Mouse (Mus musculus) heart, embryonic 12.5 days (tissue): Measurements from ENCODE around the gene Zfp202. TPM values are rescaled to one million over a fixed set of nuclear protein-coding genes. Genes with fewer than 3 reads are reported as not detected.
"Not testable (repeated sequence)": the region's sequence is repeated elsewhere in the genome, so short reads cannot be mapped to it uniquely, and the experiment has no call there.

Experiments used
- ATAC-seq: fragments of 200-750 bp; cut with Nextera tagmentation; 2 replicates; pipeline ENCODE4 v1.8.0; 2017; ENCODE audit warnings: moderate TSS enrichment, moderate library complexity; ENCODE audit not compliant: insufficient number of reproducible peaks, low FRiP score
- H3K27ac ChIP-seq: fragments of 300-500 bp; sonication (generic); 2 replicates; pipeline ENCODE4 v1.5.1; 2016; ENCODE audit warnings: mild to moderate bottlenecking, moderate library complexity; ENCODE audit not compliant: poor library complexity, severe bottlenecking
- H3K27me3 ChIP-seq: fragments of 300-500 bp; sonication (generic); replicated peaks from 2 replicates; pipeline ENCODE4 v1.6.1; 2016; ENCODE audit warnings: mild to moderate bottlenecking, moderate library complexity
- H3K36me3 ChIP-seq: fragments of 300-500 bp; sonication (generic); 2 replicates; pipeline ENCODE4 v1.6.1; 2016; ENCODE audit warnings: mild to moderate bottlenecking, moderate library complexity
- H3K4me1 ChIP-seq: fragments of 300-500 bp; sonication (generic); replicated peaks from 2 replicates; pipeline ENCODE4 v1.6.1; 2016; ENCODE audit warnings: mild to moderate bottlenecking
- H3K4me2 ChIP-seq: fragments of 300-500 bp; sonication (generic); 2 replicates; pipeline ENCODE4 v1.6.1; 2016; ENCODE audit warnings: mild to moderate bottlenecking, moderate library complexity
- H3K4me3 ChIP-seq: fragments of 300-500 bp; sonication (generic); 2 replicates; pipeline ENCODE4 v1.5.1; 2016; ENCODE audit warnings: mild to moderate bottlenecking
- H3K9ac ChIP-seq: fragments of 300-500 bp; sonication (generic); 2 replicates; pipeline ENCODE4 v1.6.1; 2016; ENCODE audit warnings: mild to moderate bottlenecking, moderate library complexity
- H3K9me3 ChIP-seq: fragments of 300-500 bp; sonication (generic); replicated peaks from 2 replicates; pipeline ENCODE4 v1.6.1; 2016; ENCODE audit warnings: mild to moderate bottlenecking, moderate library complexity
- WGBS: fragments of 180-500 bp; shearing (Covaris S2); methylation state at CpG from one replicate; pipeline ENCODE4 v1.1.7; 2016; 5-methylcytosine and 5-hydroxymethylcytosine counted together
- polyA plus RNA-seq: library from polyadenylated mRNA; unstranded; fragments of >200 nt; fragmentation: Nextera tagmentation; extraction: Ambion mirVana; gene quantifications from 2 replicates; pipeline ENCODE4 v1.2.1, GENCODE M21; 2016

Gene Zfp202
- 4.2 and 4.8 TPM in 2 replicates for polyA plus RNA-seq

DNA sequence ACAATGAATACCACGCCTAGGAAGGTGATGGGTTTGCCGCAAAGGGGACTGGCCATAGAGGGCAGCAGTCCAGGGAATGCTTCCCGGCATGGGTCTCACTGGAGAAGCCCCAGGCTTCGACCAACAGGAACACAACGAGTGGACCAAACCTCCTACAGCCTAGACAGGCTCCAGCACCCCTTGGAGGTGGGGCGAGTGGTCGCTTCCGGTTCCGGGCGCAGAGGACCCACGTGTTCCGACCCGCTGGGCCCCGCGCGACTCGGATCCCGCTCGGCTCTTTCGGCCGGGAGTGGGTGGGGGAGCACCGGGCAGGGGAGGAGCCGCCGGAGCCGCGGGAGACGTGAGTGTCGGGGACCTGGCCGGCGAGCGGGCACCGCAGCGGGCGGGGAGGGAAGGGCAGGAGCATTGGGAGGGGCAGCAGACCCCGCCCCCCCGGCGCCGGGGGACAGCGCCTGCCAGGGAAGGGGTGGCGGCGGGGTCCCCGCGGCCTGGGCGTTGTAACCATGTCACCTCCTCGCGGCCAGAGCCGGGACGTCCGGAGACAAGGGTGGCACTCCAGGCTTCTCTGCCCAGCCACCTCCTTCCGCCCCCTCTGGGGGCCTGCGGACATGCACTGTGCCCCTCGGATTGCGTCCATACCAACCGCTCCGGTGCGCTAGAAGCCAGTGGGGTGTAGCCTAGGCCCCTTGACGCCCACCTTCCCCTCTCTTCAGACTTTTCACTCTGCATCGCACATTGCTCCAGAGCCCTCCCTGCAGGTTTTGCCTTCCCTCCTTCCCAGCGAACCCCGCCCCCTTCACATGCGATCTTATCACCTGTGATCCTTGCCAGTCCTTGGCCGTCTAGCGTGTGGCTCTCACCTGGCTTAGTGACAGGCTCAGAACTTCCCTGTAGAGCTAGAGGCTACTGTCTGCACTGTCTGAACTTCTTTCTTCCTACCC is at the start of gene Zfp202:
Zfp202 (plus strand) TSS at position 219 of the 941 bp plus-strand sequence.
- Histone ChIP-seq H3K36me3 (no peaks in the 10 kb centered on the region; the same call in 1 of the 2 replicates), H3K4me3 (peak within 1 kb of the TSS; percentile 89), H3K27me3 (no peaks in the 10 kb centered on the region), H3K27ac (peak within 1 kb of the TSS; percentile 63; the same call in 1 of the 2 replicates), H3K9me3 (no peaks in the 10 kb centered on the region), H3K9ac (peak within 1 kb of the TSS; percentile 88), H3K4me2 (peak within 1 kb of the TSS; percentile 93), H3K4me1 (peaks cover 13% of the 10 kb centered on the region)
- ATAC-seq: peak; percentile 94
- under 1% methylated on average over 51 of the region's 63 CpGs for WGBS

DNA sequence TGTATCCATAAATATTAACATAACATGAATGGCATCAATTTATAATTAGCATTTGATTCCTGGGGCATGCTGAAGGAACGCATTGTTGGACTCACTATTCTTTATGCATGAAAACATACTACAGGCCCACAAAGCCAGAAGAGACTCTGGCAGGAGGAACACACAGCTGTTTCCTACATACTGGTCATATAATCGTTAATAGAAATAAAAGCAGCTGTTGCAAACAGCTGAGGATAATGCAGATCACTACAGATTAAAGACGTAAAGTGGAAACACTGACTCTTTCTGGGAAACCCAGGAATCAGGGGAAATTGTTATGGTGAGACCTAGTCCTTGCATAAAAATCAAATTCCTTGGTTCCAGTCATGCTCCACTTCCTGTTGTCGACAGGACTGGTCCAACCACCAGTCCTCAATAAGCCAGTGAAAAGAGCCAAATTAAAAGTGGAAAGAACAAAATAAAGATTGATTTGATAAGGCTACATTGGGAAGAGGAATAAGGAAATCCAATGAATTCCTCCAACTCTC is 36.9 kb upstream of the Zfp202 start:
- H3K4me3 ChIP-seq: no peak overlapping the region
- H3K9ac ChIP-seq: no peak overlapping the region
- no peaks in the 10 kb centered on the region for H3K27me3 ChIP-seq
- no peaks in the 10 kb centered on the region for H3K9me3 ChIP-seq
- no peaks in the 10 kb centered on the region for H3K4me1 ChIP-seq
- WGBS: 75% methylated on average over 4 of the region's 4 CpGs
- no peak overlapping the region for H3K27ac ChIP-seq
- no peak overlapping the region for H3K4me2 ChIP-seq
- no peaks in the 10 kb centered on the region for H3K36me3 ChIP-seq
- no peak for ATAC-seq

DNA sequence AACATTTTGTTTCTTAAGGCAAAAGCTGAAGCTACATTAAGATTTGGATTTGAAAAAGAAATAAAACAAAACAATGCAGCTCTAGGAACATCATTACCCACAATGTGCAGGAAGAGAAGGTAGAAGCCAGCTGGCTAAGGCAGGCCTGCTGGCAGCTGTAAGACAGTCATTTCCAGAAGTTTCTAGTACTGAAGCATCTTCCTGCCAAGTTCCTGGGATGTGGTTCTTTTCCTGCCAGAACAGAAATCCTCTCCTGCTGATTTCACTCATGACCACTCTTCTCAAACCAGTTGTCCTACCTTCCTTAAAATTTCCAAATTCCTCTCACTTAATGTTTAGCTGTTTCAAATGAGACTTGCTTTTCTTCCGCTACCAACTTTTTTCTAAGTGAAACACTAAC is 25.7 kb upstream of the Zfp202 start:
- no peaks in the 10 kb centered on the region for H3K27me3 ChIP-seq
- ATAC-seq: no peak
- no peaks in the 10 kb centered on the region for H3K4me1 ChIP-seq
- no peaks in the 10 kb centered on the region for H3K9me3 ChIP-seq
- H3K9ac ChIP-seq: no peak overlapping the region
- H3K27ac ChIP-seq: no peak overlapping the region
- WGBS: 92% methylated on average over 1 of the region's 1 CpGs
- no peaks in the 10 kb centered on the region for H3K36me3 ChIP-seq
- H3K4me3 ChIP-seq: no peak overlapping the region
- no peak overlapping the region for H3K4me2 ChIP-seq

DNA sequence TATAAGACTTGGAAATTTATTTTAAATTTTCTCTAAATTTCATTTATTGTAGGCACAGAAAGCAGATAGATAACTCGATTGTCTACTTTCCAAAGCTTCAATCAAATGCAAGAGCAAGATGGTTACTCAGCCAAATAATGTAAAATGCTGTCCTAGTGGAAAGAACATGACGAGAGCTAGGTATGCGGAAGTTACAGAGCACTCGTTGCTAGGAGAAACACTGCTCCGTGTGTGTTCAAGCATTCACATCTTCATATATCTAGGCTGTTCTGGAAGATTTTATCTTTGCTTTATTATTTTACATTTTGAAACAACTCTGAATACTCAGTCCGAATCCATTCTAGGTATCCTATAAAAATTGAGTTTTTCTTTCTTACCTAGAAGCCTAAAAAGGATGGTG is 15.1 kb upstream of the Zfp202 start:
- no peak overlapping the region for H3K4me2 ChIP-seq
- no peaks in the 10 kb centered on the region for H3K27me3 ChIP-seq
- no peaks in the 10 kb centered on the region for H3K36me3 ChIP-seq
- 81% methylated on average over 6 of the region's 6 CpGs for WGBS
- no peak overlapping the region for H3K4me3 ChIP-seq
- no peak overlapping the region for H3K27ac ChIP-seq
- no peaks in the 10 kb centered on the region for H3K4me1 ChIP-seq
- no peak for ATAC-seq
- H3K9me3 ChIP-seq: no peaks in the 10 kb centered on the region
- H3K9ac ChIP-seq: no peak overlapping the region

DNA sequence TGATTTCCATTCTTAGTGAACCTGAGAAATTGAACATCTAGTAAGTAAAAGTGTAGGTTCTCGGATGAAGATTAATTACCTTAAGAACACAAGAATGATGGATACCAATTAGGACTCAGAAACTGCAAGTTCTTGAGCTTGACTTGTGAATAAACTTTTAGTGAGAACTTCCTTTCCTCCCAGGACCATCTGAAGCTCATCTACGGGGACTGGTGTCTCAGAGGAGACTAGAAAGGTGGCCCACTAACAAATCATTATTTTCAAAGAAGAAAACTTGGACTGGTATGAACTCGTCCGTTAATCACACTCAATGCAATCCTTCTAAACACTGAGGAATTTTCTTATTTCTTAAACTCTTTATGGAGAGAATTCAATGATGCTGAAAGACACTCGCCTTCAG is 11.5 kb upstream of the Zfp202 start, which contains the start of gene Olfr986:
Olfr986 (plus strand) TSS at position 301 of the 400 bp plus-strand sequence.
- no peak for ATAC-seq
- H3K27ac ChIP-seq: no peak within 1 kb of the TSS

DNA sequence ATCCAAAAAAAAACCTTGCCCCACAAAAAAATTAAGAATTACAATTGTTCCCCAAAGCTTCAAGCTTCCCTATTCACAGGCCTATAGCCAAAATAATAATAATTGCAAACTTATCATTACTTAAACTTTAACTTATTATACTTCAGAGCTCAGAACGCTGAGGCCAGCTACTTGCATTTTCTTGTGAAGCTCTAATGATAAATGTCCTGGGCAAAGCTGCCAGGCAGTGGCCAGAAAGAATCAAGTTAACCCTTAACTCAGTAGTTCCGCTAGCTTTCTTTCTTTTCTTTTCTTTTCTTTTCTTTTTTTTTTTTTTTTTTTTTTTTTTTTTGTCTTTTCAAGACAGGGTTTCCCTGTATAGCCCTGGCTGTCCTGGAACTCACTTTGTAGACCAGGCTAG is 7.0 kb upstream of the Zfp202 start:
- not testable (repeated sequence) for H3K27me3 ChIP-seq, H3K4me1 ChIP-seq, ATAC-seq, H3K36me3 ChIP-seq, H3K4me2 ChIP-seq, H3K4me3 ChIP-seq, H3K9me3 ChIP-seq, H3K27ac ChIP-seq, H3K9ac ChIP-seq
- 72% methylated on average over 2 of the region's 2 CpGs for WGBS

More for the DNA sequence above, 11.5 kb upstream of the Zfp202 start, which contains the start of gene Olfr986:
- Histone ChIP-seq H3K4me2 (no peak within 1 kb of the TSS), H3K9me3 (no peaks in the 10 kb centered on the region), H3K4me1 (no peaks in the 10 kb centered on the region), H3K4me3 (no peak within 1 kb of the TSS), H3K36me3 (no peaks in the 10 kb centered on the region), H3K27me3 (no peaks in the 10 kb centered on the region), H3K9ac (no peak within 1 kb of the TSS)
- WGBS: 87% methylated on average over 5 of the region's 5 CpGs

DNA sequence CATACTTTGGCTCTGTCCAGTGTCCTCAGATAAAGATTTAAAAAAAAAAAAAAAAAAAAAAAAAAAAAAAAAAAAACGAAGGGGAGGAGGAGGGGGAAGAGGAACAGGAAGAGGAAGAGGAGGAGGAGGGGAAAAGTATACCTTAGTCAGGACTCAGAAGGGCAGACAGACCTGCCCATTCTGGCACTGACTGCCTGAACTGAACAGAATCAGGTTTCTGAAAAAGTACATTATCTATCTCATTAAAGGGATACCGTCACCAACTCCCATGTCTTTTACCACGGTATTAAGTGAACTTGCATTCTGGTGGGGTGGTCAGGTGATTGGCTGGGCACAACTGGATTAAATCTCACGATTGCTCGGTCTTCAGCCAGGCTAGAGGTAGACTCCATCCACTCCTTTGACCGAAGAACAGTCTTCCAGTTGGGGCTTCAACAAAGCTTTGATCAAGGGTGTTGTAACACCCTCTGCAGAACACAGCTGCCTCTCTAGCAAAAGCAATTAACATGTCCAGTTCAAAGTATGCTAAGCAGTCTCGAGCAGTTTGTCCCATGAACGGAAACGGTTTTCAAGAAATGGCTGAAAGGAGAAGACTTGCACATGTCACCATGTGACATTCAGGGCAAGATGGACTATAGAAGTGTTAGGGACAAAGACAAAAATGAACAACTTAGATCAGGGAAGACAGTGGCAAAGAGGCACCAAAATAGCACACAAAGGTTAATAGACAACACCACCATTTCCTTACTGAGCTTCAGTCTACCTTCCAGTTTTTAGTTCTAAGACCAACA is 835 bp upstream of the Zfp202 start:
- peak overlapping the region; percentile 93 for H3K4me2 ChIP-seq
- no peak overlapping the region for H3K9ac ChIP-seq

DNA sequence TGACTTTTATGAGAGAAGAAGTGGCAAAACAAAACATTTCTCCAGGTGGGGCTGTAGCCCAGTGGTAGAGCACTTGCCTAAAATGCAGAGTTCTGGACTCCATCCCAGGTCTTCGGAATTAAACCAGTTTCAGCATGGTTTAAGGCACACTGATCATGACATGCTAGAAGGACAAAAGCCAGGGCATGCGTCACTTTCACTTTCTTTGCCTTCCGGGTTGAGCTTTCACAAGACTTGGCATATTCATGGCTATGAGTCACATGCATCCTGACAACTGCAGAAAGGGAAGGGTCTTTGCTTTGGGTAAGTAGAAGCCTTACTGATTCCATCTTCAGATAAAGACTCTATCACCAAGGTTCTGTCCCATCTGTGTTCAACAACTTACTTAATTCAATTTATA is 3.9 kb downstream of the Zfp202 start:
- WGBS: 80% methylated on average over 3 of the region's 3 CpGs
- Histone ChIP-seq H3K9ac (no peak overlapping the region), H3K27me3 (no peaks in the 10 kb centered on the region), H3K4me1 (peaks cover 8% of the 10 kb centered on the region), H3K4me3 (no peak overlapping the region), H3K36me3 (no peaks in the 10 kb centered on the region; the same call in 1 of the 2 replicates), H3K9me3 (no peaks in the 10 kb centered on the region), H3K27ac (no peak overlapping the region), H3K4me2 (no peak overlapping the region)
- ATAC-seq: no peak

More for the DNA sequence above, 835 bp upstream of the Zfp202 start:
- no peaks in the 10 kb centered on the region for H3K36me3 ChIP-seq
- no peaks in the 10 kb centered on the region for H3K27me3 ChIP-seq
- H3K4me1 ChIP-seq: peaks cover 13% of the 10 kb centered on the region
- peak overlapping the region; percentile 89 for H3K4me3 ChIP-seq
- 91% methylated on average over 8 of the region's 9 CpGs for WGBS
- no peak overlapping the region for H3K27ac ChIP-seq
- no peak for ATAC-seq
- no peaks in the 10 kb centered on the region for H3K9me3 ChIP-seq

DNA sequence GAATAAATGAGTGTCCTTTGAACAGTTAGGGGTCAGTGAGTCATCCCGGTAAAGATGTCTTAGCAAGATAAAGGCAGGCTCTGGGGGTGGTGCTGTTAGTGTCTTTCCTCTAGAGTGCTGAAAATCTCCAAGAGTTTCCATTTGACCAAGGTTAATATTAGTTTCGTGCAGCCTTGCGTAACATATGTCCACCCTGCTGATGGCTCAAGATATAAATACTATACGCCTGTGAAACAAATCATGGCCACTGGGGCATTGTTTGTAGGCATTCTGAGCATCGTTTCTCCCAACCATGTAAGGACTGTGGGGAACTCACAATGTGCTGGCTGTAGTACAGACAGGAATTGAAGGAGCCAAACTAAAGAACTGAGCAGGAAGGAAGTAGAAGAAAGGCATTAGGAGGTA is 14.4 kb downstream of the Zfp202 start:
- Histone ChIP-seq H3K27me3 (no peaks in the 10 kb centered on the region), H3K9me3 (no peaks in the 10 kb centered on the region), H3K27ac (no peak overlapping the region), H3K4me2 (no peak overlapping the region), H3K36me3 (peaks cover 42% of the 10 kb centered on the region), H3K4me1 (no peaks in the 10 kb centered on the region), H3K4me3 (no peak overlapping the region), H3K9ac (no peak overlapping the region)
- WGBS: 70% methylated on average over 5 of the region's 5 CpGs
- no peak for ATAC-seq

DNA sequence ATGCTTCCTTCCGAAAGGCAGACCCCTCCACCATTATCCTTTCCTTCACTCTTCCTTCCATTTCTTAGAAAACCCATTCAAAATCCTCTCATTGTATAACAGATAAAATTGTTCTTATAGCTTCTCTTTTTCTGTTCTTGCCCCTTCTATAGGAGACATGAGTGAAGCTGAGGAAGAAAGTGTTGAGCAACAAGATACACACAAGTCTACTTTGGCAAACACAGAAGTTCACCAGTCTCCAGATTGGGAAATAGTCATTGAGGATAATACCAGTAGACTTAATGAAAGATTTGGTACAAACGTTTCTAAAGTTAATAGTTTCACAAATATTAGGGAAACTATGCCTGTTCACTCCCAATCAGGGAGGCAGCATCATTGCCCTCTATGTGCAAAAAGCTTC is 18.6 kb downstream of the Zfp202 start:
- ATAC-seq: no peak
- H3K4me3 ChIP-seq: no peak overlapping the region
- H3K36me3 ChIP-seq: peaks cover 59% of the 10 kb centered on the region
- H3K27me3 ChIP-seq: no peaks in the 10 kb centered on the region
- H3K9ac ChIP-seq: no peak overlapping the region
- 83% methylated on average over 2 of the region's 2 CpGs for WGBS
- no peak overlapping the region for H3K4me2 ChIP-seq
- H3K4me1 ChIP-seq: no peaks in the 10 kb centered on the region
- no peaks in the 10 kb centered on the region for H3K9me3 ChIP-seq
- H3K27ac ChIP-seq: no peak overlapping the region

DNA sequence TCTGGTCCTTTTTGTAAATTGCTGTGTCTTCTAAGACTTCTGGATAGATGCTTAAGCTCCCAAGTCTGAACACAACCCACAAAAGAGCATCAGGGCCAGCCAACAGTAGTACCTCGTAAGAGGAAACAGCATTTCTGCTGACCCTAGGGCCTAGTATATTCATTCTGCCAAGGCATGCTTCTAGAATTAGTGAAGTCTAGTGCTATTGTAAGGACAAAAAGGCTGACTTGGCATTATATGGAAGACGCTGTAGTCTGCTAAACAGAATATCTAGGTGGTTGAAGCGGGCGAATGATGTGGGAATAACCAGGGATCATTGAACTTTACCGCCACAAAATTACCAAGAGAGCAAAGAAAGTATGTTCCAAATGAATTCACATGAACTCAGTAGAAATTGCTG is 21.9 kb downstream of the Zfp202 start:
- Histone ChIP-seq H3K9me3 (no peaks in the 10 kb centered on the region), H3K4me3 (no peak overlapping the region), H3K27ac (no peak overlapping the region), H3K36me3 (peaks cover 40% of the 10 kb centered on the region), H3K4me2 (no peak overlapping the region), H3K9ac (no peak overlapping the region), H3K27me3 (no peaks in the 10 kb centered on the region), H3K4me1 (no peaks in the 10 kb centered on the region)
- 91% methylated on average over 5 of the region's 5 CpGs for WGBS
- no peak for ATAC-seq
